17 mouse cellular contexts compared by ENCODE assay signal in genomic region chr1:125241717-125242116, GRCm38 (mm10).
DNase-seq lines count a peak whose midpoint lies in the region; ATAC-seq and TF ChIP-seq lines count a peak whose summit lies in the region.
"Had no signal": no experiment of that assay in that cellular context is flagged by ENCODE, and none has a peak within 500 bp of the region (broad histone marks: within the 10 kb centered on the region; RNA-seq: fewer than 3 reads in every experiment).

No protein-coding gene starts in this region.

- H3K36me3 ChIP-seq in CH12.LX (replicated peaks in 1 of 2; ENCODE audit: control insufficient read depth in 1 of 2, insufficient read depth in 1 of 2, low read length in 1 of 2) = no peaks in the 10 kb centered on the region
- no peaks in the 10 kb centered on the region for H3K36me3 ChIP-seq in hindbrain, embryonic 16.5 days (ENCODE audit: control insufficient read depth, insufficient read depth, low read length)
- H3K36me3 ChIP-seq: embryonic facial prominence, embryonic 12.5 days; forebrain, embryonic 15.5 days; heart, embryonic 12.5 days; hindbrain, embryonic 12.5 days had no signal

- no peak for TF ChIP-seq RAD21 in CH12.LX (IDR thresholded peaks at IDR 0.05; ENCODE audit: low read depth, low read length)

- no peak overlapping the region for H3K4me2 ChIP-seq in CH12.LX (ENCODE audit: insufficient read depth, low read depth, poor library complexity, severe bottlenecking)
- no peak overlapping the region for H3K4me2 ChIP-seq in hindbrain, embryonic 16.5 days (ENCODE audit: low read length)
- H3K4me2 ChIP-seq: embryonic facial prominence, embryonic 12.5 days; forebrain, embryonic 15.5 days; heart, embryonic 12.5 days; hindbrain, embryonic 12.5 days had no signal

- TF ChIP-seq POLR2A in CH12.LX (IDR thresholded peaks at IDR 0.05; ENCODE audit: low read depth, low read length) = no peak

- no peak for TF ChIP-seq EP300 in CH12.LX (IDR thresholded peaks at IDR 0.05; ENCODE audit: low read length)

- H3K27ac ChIP-seq in CH12.LX (ENCODE audit: insufficient read depth, low read depth) = no peak overlapping the region
- no peak overlapping the region for H3K27ac ChIP-seq in hindbrain, embryonic 16.5 days (ENCODE audit: low read depth, low read length)
- H3K27ac ChIP-seq: embryonic facial prominence, embryonic 12.5 days; forebrain, embryonic 15.5 days; heart, adult 2 months; hindbrain, embryonic 12.5 days; hindbrain, postnatal 0 days had no signal

- no peak overlapping the region for H3K9ac ChIP-seq in CH12.LX (ENCODE audit: insufficient read depth, low read depth)
- H3K9ac ChIP-seq in hindbrain, embryonic 16.5 days (ENCODE audit: low read depth, low read length) = no peak overlapping the region
- H3K9ac ChIP-seq: embryonic facial prominence, embryonic 12.5 days; forebrain, embryonic 15.5 days; heart, embryonic 12.5 days; hindbrain, embryonic 12.5 days had no signal

- no peaks in the 10 kb centered on the region for H3K79me2 ChIP-seq in CH12.LX (replicated peaks; ENCODE audit: control insufficient read depth, extremely low read depth, insufficient read depth, poor library complexity, severe bottlenecking)

- no peak for TF ChIP-seq CTCF in CH12.LX (conservative IDR thresholded peaks at IDR 0.05 in 1 of 2, IDR thresholded peaks at IDR 0.05 in 1 of 2; ENCODE audit: low read depth in 2 of 2, low read length in 2 of 2)

- peaks cover 10% of the 10 kb centered on the region for H3K27me3 ChIP-seq in CH12.LX (replicated peaks)
- no peaks in the 10 kb centered on the region for H3K27me3 ChIP-seq in hindbrain, embryonic 16.5 days (replicated peaks; ENCODE audit: control insufficient read depth, insufficient read depth, low read length)
- H3K27me3 ChIP-seq: embryonic facial prominence, embryonic 12.5 days; forebrain, embryonic 15.5 days; heart, embryonic 12.5 days; hindbrain, embryonic 12.5 days had no signal

- in situ Hi-C loops in CH12.LX (cut with MboI; ENCODE audit: low pct_ligation_motif_present, low pct_unique_long_range_greater_than_20kb, low sequenced_read_pairs) = no loop called here

- ATAC-seq in common myeloid progenitor, adult 5-6 weeks (replicated peaks; ENCODE audit: low read depth, poor library complexity, severe bottlenecking) = peak; percentile 99
- peak; percentile 82 for ATAC-seq in megakaryocyte, adult 5-6 weeks (ENCODE audit: poor library complexity, severe bottlenecking)
- ATAC-seq in hindbrain, embryonic 16.5 days = no peak
- ATAC-seq: forebrain, embryonic 15.5 days had no signal

- WGBS in hindbrain, embryonic 16.5 days = 94% methylated on average over 1 of the region's 1 CpGs

- dilution Hi-C loops in CH12.LX (cut with MboI; ENCODE audit: extremely low pct_ligation_motif_present, extremely low pct_unique_long_range_greater_than_20kb, low sequenced_read_pairs) = no loop called here

- no peak overlapping the region for H3K4me3 ChIP-seq in CH12.LX (replicated peaks in 1 of 3; ENCODE audit: low read depth in 2 of 3, low read length in 2 of 3, poor library complexity in 1 of 3)
- no peak overlapping the region for H3K4me3 ChIP-seq in hindbrain, embryonic 16.5 days (ENCODE audit: low read length)
- H3K4me3 ChIP-seq: embryonic facial prominence, embryonic 12.5 days; forebrain, embryonic 15.5 days; heart, adult 2 months; heart, embryonic 12.5 days; hindbrain, embryonic 12.5 days had no signal

- no peaks in the 10 kb centered on the region for H3K4me1 ChIP-seq in CH12.LX (ENCODE audit: control insufficient read depth in 1 of 2, insufficient read depth in 2 of 2)
- H3K4me1 ChIP-seq in hindbrain, embryonic 16.5 days (ENCODE audit: control insufficient read depth, insufficient read depth, low read depth, low read length) = no peaks in the 10 kb centered on the region
- H3K4me1 ChIP-seq: embryonic facial prominence, embryonic 12.5 days; forebrain, embryonic 15.5 days; heart, embryonic 12.5 days; hindbrain, embryonic 12.5 days had no signal

- DNase-seq in 416B (ENCODE audit: low read depth) (peak; percentile 34), CH12.LX (ENCODE audit: extremely low read depth) (peak; percentile 1)
- DNase-seq in heart, adult 8-10 months (ENCODE audit: low spot score) = no peak
- DNase-seq in right cerebral cortex, postnatal 14 days = no peak
- DNase-seq: adrenal gland, adult 8-10 months; adrenal gland, postnatal 36 days; cerebellum, adult 11 months; cerebellum, adult 8-10 months; heart, adult 2 months had no signal

- H3K9me3 ChIP-seq in CH12.LX (replicated peaks; ENCODE audit: low read length) = no peaks in the 10 kb centered on the region
- H3K9me3 ChIP-seq in hindbrain, embryonic 16.5 days (ENCODE audit: control insufficient read depth, low read length) = no peaks in the 10 kb centered on the region
- H3K9me3 ChIP-seq: embryonic facial prominence, embryonic 12.5 days; forebrain, embryonic 15.5 days; hindbrain, embryonic 12.5 days had no signal

TF ChIP-seq in CH12.LX, 34 proteins besides CTCF, POLR2A, EP300 and RAD21:
- no peak for TF ChIP-seq HCFC1 (IDR thresholded peaks at IDR 0.05; ENCODE audit: low read depth, low read length)

Comparison
In these comparisons a context has a peak if more than half of its experiments do, and no peak if none do; other contexts are left out.
1. DNase-seq: peak in 416B (single experiment) and CH12.LX (single experiment); none in heart, adult 8-10 months (single experiment) and right cerebral cortex, postnatal 14 days (single experiment).